Mouse (Mus musculus): ENCODE data around the gene Lat2.

DNA sequence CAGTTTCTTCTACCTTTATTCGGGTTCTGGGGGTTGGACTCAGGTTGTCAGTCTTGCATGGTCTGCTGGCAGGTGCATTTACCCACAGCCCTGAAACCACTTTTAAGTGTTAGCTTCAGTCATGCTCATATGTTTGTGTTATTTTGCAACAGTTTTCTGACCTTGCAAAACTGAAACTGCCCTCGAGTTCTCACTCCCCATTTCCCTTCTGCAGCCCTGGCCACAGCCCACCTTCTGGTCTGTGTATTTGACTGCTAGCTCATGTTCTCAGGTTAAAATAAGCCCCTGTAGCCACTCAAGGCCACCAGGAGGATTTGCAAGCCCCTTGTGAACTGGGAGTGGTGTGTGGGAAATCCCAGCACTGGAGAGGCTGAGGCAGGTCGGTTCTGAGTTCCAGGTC, 24.9 kb downstream of the Lat2 start:
- TF ChIP-seq POLR2A (IDR thresholded peaks at IDR 0.05; ENCODE audit: borderline replicate concordance, low read depth, low read length) = no peak
- TF ChIP-seq CTCF (IDR thresholded peaks at IDR 0.05; ENCODE audit: low read depth, low read length) = no peak

All from bone marrow macrophage, adult 2 months (primary cell).